Mouse (Mus musculus): ENCODE data around the gene Gm10645. TPM values are rescaled to one million over a fixed set of nuclear protein-coding genes. Genes with fewer than 3 reads are reported as not detected.

Gm10645 gene
- polyA plus RNA-seq, 1 experiment from 2014 or later = 5.6 TPM

DNA sequence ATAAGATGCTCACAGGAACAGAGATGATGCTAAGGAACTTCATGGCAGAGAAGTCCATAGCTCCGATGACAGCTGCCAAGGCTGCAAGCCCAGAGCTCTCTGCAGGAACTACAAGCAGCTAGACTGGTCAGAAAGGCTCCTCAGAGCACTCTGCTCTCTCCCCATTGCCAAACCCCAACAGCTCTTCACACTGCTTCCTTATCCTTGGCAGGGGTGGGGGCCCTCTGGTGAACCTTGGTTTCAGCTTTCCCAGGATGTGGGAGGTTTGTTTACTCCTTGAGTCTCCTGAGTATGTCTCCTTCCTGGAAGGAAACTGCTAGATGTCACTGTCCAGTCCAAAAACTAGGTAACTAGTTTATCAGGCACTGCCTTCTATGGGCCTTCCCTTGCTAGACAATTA lies 25.9 kb downstream of the Gm10645 start:
- H3K4me1 ChIP-seq (ENCODE audit: control insufficient read depth, insufficient read depth, low read length) = peaks cover 5% of the 10 kb centered on the region; the same call in 1 of the 2 replicates
- H3K4me3 ChIP-seq (ENCODE audit: low read depth, low read length) = no peak overlapping the region
- no peak overlapping the region for H3K9ac ChIP-seq (replicated peaks; ENCODE audit: low read depth, low read length)
- H3K27ac ChIP-seq (ENCODE audit: low read length) = no peak overlapping the region
- 68% methylated on average over 1 of the region's 1 CpGs for WGBS
- no peak for ATAC-seq (ENCODE audit: insufficient number of reproducible peaks, insufficient read depth, low FRiP score, low read depth)
- H3K27me3 ChIP-seq (ENCODE audit: control insufficient read depth, insufficient read depth, low read length) = no peaks in the 10 kb centered on the region
- H3K36me3 ChIP-seq (ENCODE audit: control insufficient read depth, insufficient read depth, low read length) = no peaks in the 10 kb centered on the region
- H3K9me3 ChIP-seq (ENCODE audit: control insufficient read depth, low read depth, low read length) = no peaks in the 10 kb centered on the region
- no peak overlapping the region for H3K4me2 ChIP-seq (replicated peaks; ENCODE audit: low read depth, low read length)

DNA sequence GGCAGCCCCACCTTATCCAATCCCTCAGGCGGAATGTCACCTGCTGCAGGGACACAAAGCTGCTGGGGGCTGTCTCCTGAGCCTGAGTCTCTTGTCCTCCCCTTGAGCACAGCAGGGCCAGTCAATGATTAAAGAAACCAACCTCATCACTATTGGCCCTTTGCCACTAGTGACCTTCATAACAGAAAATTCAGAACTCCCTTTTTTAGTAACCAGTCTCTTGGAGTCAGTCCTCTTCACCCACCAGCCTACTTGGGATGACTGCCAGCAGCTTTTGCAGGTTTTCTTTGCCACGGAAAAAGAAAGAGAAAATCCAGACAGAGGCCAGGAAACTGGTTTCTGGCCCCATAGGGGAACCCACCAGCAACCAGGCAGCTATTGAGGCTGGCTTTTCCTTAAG lies 30.9 kb downstream of the Gm10645 start:
- no peak for ATAC-seq (ENCODE audit: insufficient number of reproducible peaks, insufficient read depth, low FRiP score, low read depth)
- Histone ChIP-seq H3K4me1 (ENCODE audit: control insufficient read depth, insufficient read depth, low read length) (peaks cover 4% of the 10 kb centered on the region; the same call in 1 of the 2 replicates), H3K27ac (ENCODE audit: low read length) (no peak overlapping the region), H3K4me3 (ENCODE audit: low read depth, low read length) (no peak overlapping the region), H3K4me2 (replicated peaks; ENCODE audit: low read depth, low read length) (no peak overlapping the region), H3K27me3 (ENCODE audit: control insufficient read depth, insufficient read depth, low read length) (no peaks in the 10 kb centered on the region), H3K36me3 (ENCODE audit: control insufficient read depth, insufficient read depth, low read length) (no peaks in the 10 kb centered on the region), H3K9me3 (ENCODE audit: control insufficient read depth, low read depth, low read length) (no peaks in the 10 kb centered on the region), H3K9ac (replicated peaks; ENCODE audit: low read depth, low read length) (no peak overlapping the region)
- 39% methylated on average over 2 of the region's 2 CpGs for WGBS

Other genes with a start within 250 kb of the Gm10645 start
- gene Tbc1d9, start 818 bp downstream of the Gm10645 start, polyA plus RNA-seq (2014; fragmentation: Nextera tagmentation; extraction: Ambion mirVana) = 5.0 TPM in 2 replicates
- gene Ucp1, start 124.2 kb upstream of the Gm10645 start, polyA plus RNA-seq (2014; fragmentation: Nextera tagmentation; extraction: Ambion mirVana) = 0.35 TPM in 1 of 2 replicates, not detected in the other
- gene Elmod2, start 166.3 kb upstream of the Gm10645 start, polyA plus RNA-seq (2014; fragmentation: Nextera tagmentation; extraction: Ambion mirVana) = 17.2 and 18.6 TPM in 2 replicates
- gene Mgat4d, start 182.3 kb upstream of the Gm10645 start, polyA plus RNA-seq (2014; fragmentation: Nextera tagmentation; extraction: Ambion mirVana) = not detected in 2 replicates
- 0.33 and 0.84 TPM in 2 replicates for gene Clgn, start 223.7 kb upstream of the Gm10645 start, polyA plus RNA-seq (2014; fragmentation: Nextera tagmentation; extraction: Ambion mirVana)